ENCODE assay signal across 7 mouse cellular contexts in genomic region chr2:26138252-26139033, GRCm38 (mm10). TPM values are rescaled to one million over a fixed set of nuclear protein-coding genes. Genes with fewer than 3 reads are reported as not detected.
DNase-seq lines count a peak whose midpoint lies in the region; ATAC-seq and TF ChIP-seq lines count a peak whose summit lies in the region.

No protein-coding gene starts in this region.

- H3K27me3 ChIP-seq in lung, embryonic 16.5 days (ENCODE audit: control insufficient read depth, insufficient read depth, low read depth, low read length) = no peaks in the 10 kb centered on the region
- no peaks in the 10 kb centered on the region for H3K27me3 ChIP-seq in embryonic facial prominence, embryonic 12.5 days
- no peaks in the 10 kb centered on the region for H3K27me3 ChIP-seq in kidney, embryonic 16.5 days (ENCODE audit: insufficient read depth, low read length)
- H3K27me3 ChIP-seq in myocyte (ENCODE audit: control insufficient read depth, insufficient read depth, insufficient read length) = no peaks in the 10 kb centered on the region

- H3ac ChIP-seq in myocyte (ENCODE audit: control insufficient read depth, insufficient read length) = no peak overlapping the region

- H3K9me3 ChIP-seq in lung, embryonic 16.5 days (ENCODE audit: control insufficient read depth, low read length) = no peaks in the 10 kb centered on the region
- no peaks in the 10 kb centered on the region for H3K9me3 ChIP-seq in embryonic facial prominence, embryonic 12.5 days
- H3K9me3 ChIP-seq in kidney, embryonic 16.5 days (ENCODE audit: low read length) = no peaks in the 10 kb centered on the region; the same call in 1 of the 2 replicates

- H3K4me2 ChIP-seq in lung, embryonic 16.5 days (ENCODE audit: low read depth, low read length) = peak overlapping the region; percentile 85
- peak overlapping the region; percentile 92 for H3K4me2 ChIP-seq in embryonic facial prominence, embryonic 12.5 days (replicated peaks)
- H3K4me2 ChIP-seq in kidney, embryonic 16.5 days (replicated peaks; ENCODE audit: low read depth, low read length) = peak overlapping the region; percentile 81
- H3K4me2 ChIP-seq in myocyte (ENCODE audit: low read depth) = peak overlapping the region; percentile 83

- ATAC-seq in lung, embryonic 16.5 days (ENCODE audit: low read depth) = no peak
- ATAC-seq in embryonic facial prominence, embryonic 12.5 days (ENCODE audit: insufficient number of reproducible peaks, insufficient read depth, low FRiP score, low TSS enrichment) = no peak
- no peak; the same call in 1 of the 2 replicates for ATAC-seq in kidney, embryonic 16.5 days (ENCODE audit: low FRiP score, low TSS enrichment)

- WGBS in lung, embryonic 16.5 days = 76% methylated on average over 31 of the region's 31 CpGs
- WGBS in embryonic facial prominence, embryonic 12.5 days = 88% methylated on average over 31 of the region's 31 CpGs
- 81% methylated on average over 31 of the region's 31 CpGs for WGBS in kidney, embryonic 16.5 days

- H3K79me2 ChIP-seq in myocyte (ENCODE audit: control insufficient read depth, insufficient read depth) = peaks cover 11% of the 10 kb centered on the region

- no peak for DNase-seq in lung, postnatal 4 days
- DNase-seq in adrenal gland, postnatal 36 days = no peak
- no peak for DNase-seq in gastrocnemius, adult 8-10 months (ENCODE audit: low spot score in 2 of 2)

- H3K4me3 ChIP-seq in lung, embryonic 16.5 days (ENCODE audit: low read length) = no peak overlapping the region
- 0 out of 2 replicates have a peak overlapping the region, but pooled peaks have one; percentile 83 for H3K4me3 ChIP-seq in embryonic facial prominence, embryonic 12.5 days
- peak overlapping the region; percentile 85 for H3K4me3 ChIP-seq in kidney, embryonic 16.5 days (ENCODE audit: low read length)
- H3K4me3 ChIP-seq in myocyte = peak overlapping the region; percentile 46

- no peak overlapping the region for H3K27ac ChIP-seq in lung, embryonic 16.5 days (ENCODE audit: low read length)
- H3K27ac ChIP-seq in embryonic facial prominence, embryonic 12.5 days = no peak overlapping the region
- H3K27ac ChIP-seq in kidney, embryonic 16.5 days (ENCODE audit: low read length) = peak overlapping the region; percentile 97

- peaks cover 11% of the 10 kb centered on the region for H3K36me3 ChIP-seq in lung, embryonic 16.5 days (ENCODE audit: control insufficient read depth, insufficient read depth, low read length)
- H3K36me3 ChIP-seq in embryonic facial prominence, embryonic 12.5 days = peaks cover 5% of the 10 kb centered on the region
- H3K36me3 ChIP-seq in kidney, embryonic 16.5 days (ENCODE audit: insufficient read depth, low read length) = peaks cover 27% of the 10 kb centered on the region
- no peaks in the 10 kb centered on the region for H3K36me3 ChIP-seq in myocyte (ENCODE audit: control insufficient read depth, insufficient read depth)

- peak; percentile 43 for TF ChIP-seq POLR2A in myocyte (IDR thresholded peaks at IDR 0.05; ENCODE audit: insufficient read length, low read depth)

- peaks cover 19% of the 10 kb centered on the region for H3K4me1 ChIP-seq in lung, embryonic 16.5 days (replicated peaks; ENCODE audit: control insufficient read depth, insufficient read depth, low read length)
- peaks cover 22% of the 10 kb centered on the region for H3K4me1 ChIP-seq in embryonic facial prominence, embryonic 12.5 days
- peaks cover 32% of the 10 kb centered on the region for H3K4me1 ChIP-seq in kidney, embryonic 16.5 days (ENCODE audit: insufficient read depth, low read length)

- peak overlapping the region; percentile 93; the same call in 1 of the 2 replicates for H3K9ac ChIP-seq in lung, embryonic 16.5 days (ENCODE audit: low read length)
- no peak overlapping the region for H3K9ac ChIP-seq in embryonic facial prominence, embryonic 12.5 days
- peak overlapping the region; percentile 96 for H3K9ac ChIP-seq in kidney, embryonic 16.5 days (replicated peaks; ENCODE audit: low read length)

TF ChIP-seq in myocyte, 11 proteins besides CTCF, POLR2A, EP300 and RAD21:
- TF ChIP-seq SRF (IDR thresholded peaks at IDR 0.05; ENCODE audit: control insufficient read depth, insufficient read length, low read depth) (no peak), MAX (IDR thresholded peaks at IDR 0.05; ENCODE audit: low read depth) (no peak), CEBPB (IDR thresholded peaks at IDR 0.05; ENCODE audit: insufficient read depth, poor library complexity, severe bottlenecking) (no peak), USF1 (IDR thresholded peaks at IDR 0.05; ENCODE audit: low read depth) (no peak), MYOG (IDR thresholded peaks at IDR 0.05; ENCODE audit: control insufficient read depth in 1 of 3, insufficient read depth in 1 of 3, insufficient read length in 2 of 3, low read depth in 2 of 3) (no peak), TCF12 (IDR thresholded peaks at IDR 0.05; ENCODE audit: insufficient read depth, poor library complexity, severe bottlenecking) (no peak), TCF3 (IDR thresholded peaks at IDR 0.05; ENCODE audit: insufficient read length, low read depth) (no peak), MYOD1 (IDR thresholded peaks at IDR 0.05; ENCODE audit: control insufficient read depth in 1 of 3, insufficient read length in 2 of 3, low read depth in 2 of 3) (no peak), REST (IDR thresholded peaks at IDR 0.05; ENCODE audit: insufficient read depth, insufficient read length) (no peak), POLR2AphosphoS2 (IDR thresholded peaks at IDR 0.05; ENCODE audit: insufficient read length, low read depth) (no peak), E2F4 (IDR thresholded peaks at IDR 0.05; ENCODE audit: insufficient read depth) (no peak)

RNA-seq across cellular contexts. Expression of gene Nacc2, which starts 15.4 kb away (rescaled TPM):
- 9.2 and 10.9 TPM in 2 replicates for polyA plus RNA-seq in lung, embryonic 16.5 days (2015; fragmentation: Nextera tagmentation; extraction: Ambion mirVana)
- polyA plus RNA-seq in embryonic facial prominence, embryonic 12.5 days (2016; fragmentation: Nextera tagmentation; extraction: Ambion mirVana) = 6.8 and 7.7 TPM in 2 replicates
- 12.7 and 13.3 TPM in 2 replicates for polyA plus RNA-seq in kidney, embryonic 16.5 days (2015; fragmentation: Nextera tagmentation; extraction: Ambion mirVana)
- 15.0 TPM for polyA plus RNA-seq in myocyte (2012; fragmentation: generic; extraction: Trizol)
- 10 to 100 TPM; 33.3 to 40.1 TPM for total RNA-seq in adrenal gland, postnatal 36 days (2021)
- total RNA-seq in gastrocnemius, adult 8-10 months (2022) = 10 to 100 TPM; 20.9 to 25.5 (median 22.8) TPM
